Mouse (Mus musculus): ENCODE data around the gene Olfr715. TPM values are rescaled to one million over a fixed set of nuclear protein-coding genes. Genes with fewer than 3 reads are reported as not detected.

Olfr715 gene
- total RNA-seq, 1 experiment, result not detected

DNA sequence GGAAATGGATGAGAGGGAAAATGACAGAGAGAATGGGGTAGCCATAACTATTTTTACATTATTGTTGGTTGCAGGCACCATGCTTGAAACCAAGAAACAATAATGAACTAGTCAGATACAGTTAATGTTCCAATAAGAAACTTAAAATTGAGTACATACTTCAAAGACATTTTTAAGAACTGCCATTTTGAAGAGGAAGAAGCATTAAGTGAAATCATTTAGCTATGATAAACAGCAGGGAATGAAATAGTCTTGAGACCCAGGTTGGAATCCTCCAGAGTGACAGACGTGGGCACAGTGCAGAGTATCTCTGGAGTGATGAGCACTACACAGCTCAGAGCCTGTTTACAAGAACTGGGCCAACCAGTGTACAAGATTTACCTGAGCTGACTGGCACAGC, 38.0 kb downstream of the Olfr715 start, which contains the start of gene Olfr17:
Gene Olfr17, plus strand, starts transcription at position 301 of the 400 bp plus-strand sequence.
- in situ Hi-C loops (cut with MboI; ENCODE audit: low sequenced_read_pairs in 2 of 2, unreplicated experiment in 2 of 2), result no loop called here
- Histone ChIP-seq H3K36me3 (ENCODE audit: control insufficient read depth, insufficient read depth, low read length, poor library complexity, severe bottlenecking) (no peaks in the 10 kb centered on the region), H3K4me1 (ENCODE audit: control insufficient read depth in 2 of 2, insufficient read depth in 2 of 2, low read length in 2 of 2, poor library complexity in 1 of 2) (no peaks in the 10 kb centered on the region), H3K27ac (ENCODE audit: insufficient read depth, low read depth, low read length, poor library complexity, severe bottlenecking) (no peak within 1 kb of the TSS), H3K9me3 (ENCODE audit: control insufficient read depth, insufficient read depth, low read depth, low read length) (no peaks in the 10 kb centered on the region), H3K9ac (ENCODE audit: insufficient read depth, low read depth, low read length, poor library complexity, severe bottlenecking) (no peak within 1 kb of the TSS), H3K4me3 (ENCODE audit: insufficient read depth in 1 of 2, low read depth in 1 of 2, low read length in 2 of 2, poor library complexity in 1 of 2, severe bottlenecking in 1 of 2) (no peak within 1 kb of the TSS)
- TF ChIP-seq HCFC1 (IDR thresholded peaks at IDR 0.05; ENCODE audit: borderline replicate concordance, insufficient read depth, low read length) (no peak), ZNF384 (IDR thresholded peaks at IDR 0.05; ENCODE audit: low read depth, low read length) (no peak), MAFK (IDR thresholded peaks at IDR 0.05; ENCODE audit: insufficient read depth, low read depth, low read length) (no peak), CHD2 (IDR thresholded peaks at IDR 0.05; ENCODE audit: low read depth, low read length) (no peak), ZC3H11A (IDR thresholded peaks at IDR 0.05; ENCODE audit: borderline replicate concordance, low read depth, low read length) (no peak)
- DNase-seq (ENCODE audit: low read depth, low spot score), result no peak

Other genes starting within 250 kb of the Olfr715 start
- gene Olfr706, start 242.9 kb downstream of the Olfr715 start, total RNA-seq (2012; rRNA removed), result not detected in 2 replicates
- not detected in 2 replicates for gene Olfr707, start 229.8 kb downstream of the Olfr715 start, total RNA-seq (2012; rRNA removed)
- gene Olfr1532-ps1, start 223.1 kb downstream of the Olfr715 start, total RNA-seq (2012; rRNA removed), result not detected in 2 replicates
- not detected in 2 replicates for gene Olfr709-ps1, start 198.9 kb downstream of the Olfr715 start, total RNA-seq (2012; rRNA removed)
- gene Olfr710, start 182.8 kb downstream of the Olfr715 start, total RNA-seq (2012; rRNA removed), result not detected in 2 replicates
- not detected in 2 replicates for gene Olfr6, start 167.1 kb downstream of the Olfr715 start, total RNA-seq (2012; rRNA removed)
- not detected in 2 replicates for gene Olfr711, start 155.6 kb downstream of the Olfr715 start, total RNA-seq (2012; rRNA removed)
- not detected in 2 replicates for gene Olfr2, start 125.0 kb downstream of the Olfr715 start, total RNA-seq (2012; rRNA removed)
- gene Olfr713, start 99.9 kb downstream of the Olfr715 start, total RNA-seq (2012; rRNA removed), result not detected in 2 replicates
- gene Olfr714, start 60.1 kb downstream of the Olfr715 start, total RNA-seq (2012; rRNA removed), result not detected in 2 replicates
- not detected in 2 replicates for gene Olfr17, start 37.9 kb downstream of the Olfr715 start, total RNA-seq (2012; rRNA removed)
- not detected in 2 replicates for gene Olfr715b, start 20.7 kb downstream of the Olfr715 start, total RNA-seq (2012; rRNA removed)
- not detected in 2 replicates for gene Olfr716, start 7.2 kb upstream of the Olfr715 start, total RNA-seq (2012; rRNA removed)
- 1.1 and 1.2 TPM in 2 replicates for gene Nlrp14, start 35.9 kb upstream of the Olfr715 start, total RNA-seq (2012; rRNA removed)
- gene Rbmxl2, start 78.4 kb upstream of the Olfr715 start, total RNA-seq (2012; rRNA removed), result 82.7 and 100 TPM in 2 replicates
- 8.4 and 12.0 TPM in 2 replicates for gene Syt9, start 239.6 kb upstream of the Olfr715 start, total RNA-seq (2012; rRNA removed)